Mouse (Mus musculus) kidney, postnatal 25 days (tissue): Measurements from ENCODE around the gene Magi2.
A peak's percentile ranks its signal among the peaks of the same experiment; 100 is the strongest.
"Not testable (repeated sequence)": the region's sequence is repeated elsewhere in the genome, so short reads cannot be mapped to it uniquely, and the experiment has no call there.

Experiments used
- DNase-seq, 2 experiments: peaks; one replicate each; pipeline ENCODE4 v3.0.0; 2021; ENCODE audit warnings: mixed read lengths in 2 of 2

The Magi2 gene

GRCm38 (mm10) chr5:20676193-20676871 lies 1449.5 kb downstream of the Magi2 start:
- no peak for DNase-seq

GRCm38 (mm10) chr5:20677246-20677645 lies 1450.4 kb downstream of the Magi2 start:
- DNase-seq, result no peak

GRCm38 (mm10) chr5:20678573-20678972 lies 1451.7 kb downstream of the Magi2 start:
- DNase-seq, result no peak

GRCm38 (mm10) chr5:20679920-20680319 lies 1453.1 kb downstream of the Magi2 start:
- DNase-seq, result no peak

- no peak for DNase-seq
Measured at GRCm38 (mm10) chr5:20680833-20681530, 1454.1 kb downstream of the Magi2 start.

GRCm38 (mm10) chr5:20681660-20682059 lies 1454.8 kb downstream of the Magi2 start:
- DNase-seq, result no peak

- DNase-seq, result no peak
Measured at GRCm38 (mm10) chr5:20682208-20682607, 1455.4 kb downstream of the Magi2 start.

GRCm38 (mm10) chr5:20684112-20684511 lies 1457.3 kb downstream of the Magi2 start:
- no peak for DNase-seq

- DNase-seq, result no peak
Measured at GRCm38 (mm10) chr5:20692230-20692629, 1465.4 kb downstream of the Magi2 start.

GRCm38 (mm10) chr5:20699116-20699515 lies 1472.3 kb downstream of the Magi2 start:
- no peak for DNase-seq

- DNase-seq, result peak; percentile 86 to 91
Measured at GRCm38 (mm10) chr5:20701483-20702421, 1474.9 kb downstream of the Magi2 start.

GRCm38 (mm10) chr5:20702480-20703303 lies 1475.9 kb downstream of the Magi2 start:
- no peak for DNase-seq

GRCm38 (mm10) chr5:20703304-20703700 lies 1476.5 kb downstream of the Magi2 start:
- no peak for DNase-seq

GRCm38 (mm10) chr5:20703971-20704575 lies 1477.2 kb downstream of the Magi2 start:
- DNase-seq, result no peak

- DNase-seq, result no peak
Measured at GRCm38 (mm10) chr5:20704886-20705285, 1478.0 kb downstream of the Magi2 start.

GRCm38 (mm10) chr5:20706322-20707282 lies 1479.8 kb downstream of the Magi2 start:
- DNase-seq, result not testable (repeated sequence)

- DNase-seq, result not testable (repeated sequence)
Measured at GRCm38 (mm10) chr5:20710845-20711244, 1484.0 kb downstream of the Magi2 start.

GRCm38 (mm10) chr5:20714619-20715018 lies 1487.8 kb downstream of the Magi2 start:
- DNase-seq, result not testable (repeated sequence)

- not testable (repeated sequence) for DNase-seq
Measured at GRCm38 (mm10) chr5:20715980-20716379, 1489.1 kb downstream of the Magi2 start.

- DNase-seq, result no peak
Measured at GRCm38 (mm10) chr5:20720201-20720900, 1493.5 kb downstream of the Magi2 start.
